Mouse (Mus musculus) bone marrow macrophage, adult 2 months (primary cell): ENCODE measurements around the gene Trmt112.

ENCODE experiments used
- CTCF ChIP-seq: IDR thresholded peaks from 2 replicates; pipeline ENCODE4 v1.5.1; 2012; ENCODE audit warnings: low read depth, mild to moderate bottlenecking, low read length, moderate library complexity
- POLR2A ChIP-seq: IDR thresholded peaks from 2 replicates; pipeline ENCODE4 v1.6.1; 2012; ENCODE audit warnings: mild to moderate bottlenecking, low read depth, low read length, borderline replicate concordance

DNA sequence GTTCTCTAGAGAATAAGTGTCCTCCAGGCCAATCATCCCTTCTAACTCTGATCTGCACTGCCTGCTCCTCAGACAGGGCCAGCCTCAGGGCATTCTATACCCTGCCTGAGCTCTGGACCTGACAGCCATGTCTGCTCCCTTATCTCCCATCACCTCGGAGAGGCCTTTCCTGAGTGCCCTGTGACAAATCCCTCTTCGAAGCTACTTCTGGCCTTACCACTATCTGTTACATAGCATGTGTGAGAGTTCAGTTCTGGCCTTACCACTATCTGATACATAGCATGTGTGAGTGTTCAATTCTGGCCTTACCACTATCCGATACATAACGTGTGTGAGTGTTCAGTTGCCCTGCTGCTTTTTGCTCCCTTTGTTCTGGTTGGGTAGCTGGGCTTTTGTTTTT lies 5.8 kb downstream of the Trmt112 start:
- TF ChIP-seq POLR2A: no peak
- no peak for TF ChIP-seq CTCF
